Mouse (Mus musculus) stomach, postnatal 0 days (tissue): ENCODE data around the gene Mkrn2. TPM values are rescaled to one million over a fixed set of nuclear protein-coding genes. Genes with fewer than 3 reads are reported as not detected.

Experiments used
- ATAC-seq: fragments of 200-750 bp; cut with Nextera tagmentation; 2 replicates; pipeline ENCODE4 v1.8.0; 2017; ENCODE audit not compliant: low FRiP score, low TSS enrichment
- DNase-seq: peaks from one replicate; pipeline ENCODE4 v3.0.0-alpha.2; 2016; ENCODE audit warnings: low spot score
- H3K27ac ChIP-seq: fragments of 300-500 bp; sonication (generic); replicated peaks from 2 replicates; pipeline ENCODE4 v1.5.1; 2014; ENCODE audit warnings: mild to moderate bottlenecking, control low read depth
- H3K27me3 ChIP-seq: fragments of 300-500 bp; sonication (generic); 2 replicates; pipeline ENCODE4 v1.6.1; 2014; ENCODE audit warnings: low read length; ENCODE audit not compliant: control insufficient read depth, insufficient read depth
- H3K36me3 ChIP-seq: fragments of 300-500 bp; sonication (generic); 2 replicates; pipeline ENCODE4 v1.6.1; 2014; ENCODE audit warnings: low read length, mixed read lengths; ENCODE audit not compliant: control insufficient read depth, insufficient read depth
- H3K4me1 ChIP-seq: fragments of 300-500 bp; sonication (generic); replicated peaks from 2 replicates; pipeline ENCODE4 v1.6.1; 2014; ENCODE audit warnings: antibody characterized with exemption; ENCODE audit not compliant: control insufficient read depth, insufficient read depth
- H3K4me2 ChIP-seq: fragments of 300-500 bp; sonication (generic); replicated peaks from 2 replicates; pipeline ENCODE4 v1.6.1; 2014; ENCODE audit warnings: low read depth, mild to moderate bottlenecking, control low read depth, moderate library complexity
- H3K4me3 ChIP-seq: fragments of 300-500 bp; sonication (generic); 2 replicates; pipeline ENCODE4 v1.5.1; 2014; ENCODE audit warnings: low read depth, low read length, control low read depth
- H3K9ac ChIP-seq: fragments of 300-500 bp; sonication (generic); 2 replicates; pipeline ENCODE4 v1.6.1; 2014; ENCODE audit warnings: mild to moderate bottlenecking, low read length, control low read depth, mixed read lengths
- H3K9me3 ChIP-seq: fragments of 300-500 bp; sonication (generic); 2 replicates; pipeline ENCODE4 v1.6.1; 2016; ENCODE audit warnings: low read length; ENCODE audit not compliant: control insufficient read depth
- CTCF ChIP-seq: IDR thresholded peaks from 2 replicates; pipeline ENCODE4 v1.5.1; 2016; ENCODE audit warnings: antibody characterized with exemption, low read depth, mild to moderate bottlenecking, moderate library complexity
- EP300 ChIP-seq: optimal IDR thresholded peaks from 2 replicates; pipeline ENCODE3; 2016; ENCODE audit warnings: antibody characterized with exemption
- WGBS: fragments of 180-500 bp; shearing (Covaris S2); extraction: QIAGEN DNeasy Blood & Tissue Kit; methylation state at CpG from one replicate; pipeline ENCODE4 v1.1.7; 2014; 5-methylcytosine and 5-hydroxymethylcytosine counted together
- polyA plus RNA-seq: library from polyadenylated mRNA; unstranded; fragments of >200 nt; fragmentation: Nextera tagmentation; extraction: Ambion mirVana; gene quantifications from 2 replicates; pipeline ENCODE4 v1.2.1, GENCODE M21; 2015

The Mkrn2 gene
- polyA plus RNA-seq, 1 experiment from 2014 or later, result 19.4 TPM

GRCm38 (mm10) chr6:115574171-115574570 lies 27.5 kb upstream of the Mkrn2 start:
- no peak for TF ChIP-seq CTCF
- no peak for TF ChIP-seq EP300
- no peaks in the 10 kb centered on the region for H3K9me3 ChIP-seq
- H3K4me2 ChIP-seq, result no peak overlapping the region
- no peak overlapping the region for H3K27ac ChIP-seq
- H3K27me3 ChIP-seq, result no peaks in the 10 kb centered on the region
- H3K4me1 ChIP-seq, result no peaks in the 10 kb centered on the region
- H3K4me3 ChIP-seq, result no peak overlapping the region
- H3K9ac ChIP-seq, result no peak overlapping the region
- ATAC-seq (no peak), DNase-seq (no peak)
- peaks cover 21% of the 10 kb centered on the region for H3K36me3 ChIP-seq
- 80% methylated on average over 7 of the region's 7 CpGs for WGBS

GRCm38 (mm10) chr6:115577407-115577806 lies 24.3 kb upstream of the Mkrn2 start:
- ATAC-seq (no peak), DNase-seq (no peak)
- whole genome bisulfite sequencing, result 82% methylated on average over 5 of the region's 5 CpGs
- Histone ChIP-seq H3K4me2 (no peak overlapping the region), H3K27ac (no peak overlapping the region), H3K4me1 (no peaks in the 10 kb centered on the region), H3K27me3 (no peaks in the 10 kb centered on the region), H3K4me3 (no peak overlapping the region), H3K9me3 (no peaks in the 10 kb centered on the region), H3K36me3 (peaks cover 18% of the 10 kb centered on the region), H3K9ac (no peak overlapping the region)
- TF ChIP-seq EP300 (no peak), CTCF (no peak)

- Histone ChIP-seq H3K4me3 (no peak overlapping the region), H3K36me3 (peaks cover 18% of the 10 kb centered on the region)
- WGBS, result 94% methylated on average over 9 of the region's 9 CpGs
Observed at GRCm38 (mm10) chr6:115577941-115578340, 23.8 kb upstream of the Mkrn2 start.

GRCm38 (mm10) chr6:115580810-115581209 lies 20.9 kb upstream of the Mkrn2 start:
- WGBS, result 75% methylated on average over 3 of the region's 3 CpGs
- TF ChIP-seq EP300, result no peak
- no peak for TF ChIP-seq CTCF
- no peaks in the 10 kb centered on the region for H3K27me3 ChIP-seq
- no peak overlapping the region for H3K27ac ChIP-seq
- H3K4me2 ChIP-seq, result no peak overlapping the region
- peaks cover 16% of the 10 kb centered on the region for H3K36me3 ChIP-seq
- no peak overlapping the region for H3K4me3 ChIP-seq
- no peaks in the 10 kb centered on the region for H3K4me1 ChIP-seq
- DNase-seq, result no peak
- H3K9ac ChIP-seq, result no peak overlapping the region
- ATAC-seq, result no peak
- H3K9me3 ChIP-seq, result no peaks in the 10 kb centered on the region

More at GRCm38 (mm10) chr6:115577941-115578340, 23.8 kb upstream of the Mkrn2 start:
- Histone ChIP-seq H3K9ac (no peak overlapping the region), H3K27ac (no peak overlapping the region), H3K4me2 (no peak overlapping the region), H3K9me3 (no peaks in the 10 kb centered on the region), H3K4me1 (no peaks in the 10 kb centered on the region), H3K27me3 (no peaks in the 10 kb centered on the region)
- DNase-seq (no peak), ATAC-seq (no peak)
- TF ChIP-seq EP300 (no peak), CTCF (no peak)

GRCm38 (mm10) chr6:115582328-115583115 lies 19.2 kb upstream of the Mkrn2 start:
- no peaks in the 10 kb centered on the region for H3K4me1 ChIP-seq
- peak; percentile 35; the same call in 1 of the 2 replicates for ATAC-seq

GRCm38 (mm10) chr6:115583430-115584125 lies 18.1 kb upstream of the Mkrn2 start:
- DNase-seq, result no peak
- 73% methylated on average over 6 of the region's 6 CpGs for WGBS
- no peak overlapping the region for H3K4me2 ChIP-seq

More at GRCm38 (mm10) chr6:115582328-115583115, 19.2 kb upstream of the Mkrn2 start:
- H3K27ac ChIP-seq, result no peak overlapping the region
- 84% methylated on average over 9 of the region's 10 CpGs for WGBS
- DNase-seq, result no peak
- H3K4me2 ChIP-seq, result no peak overlapping the region
- H3K9me3 ChIP-seq, result no peaks in the 10 kb centered on the region
- no peak overlapping the region for H3K4me3 ChIP-seq
- H3K36me3 ChIP-seq, result peaks cover 6% of the 10 kb centered on the region; the same call in 1 of the 2 replicates
- H3K9ac ChIP-seq, result no peak overlapping the region
- H3K27me3 ChIP-seq, result no peaks in the 10 kb centered on the region
- TF ChIP-seq EP300, result no peak
- TF ChIP-seq CTCF, result no peak

More at GRCm38 (mm10) chr6:115583430-115584125, 18.1 kb upstream of the Mkrn2 start:
- no peaks in the 10 kb centered on the region for H3K9me3 ChIP-seq
- no peaks in the 10 kb centered on the region for H3K4me1 ChIP-seq
- ATAC-seq, result no peak
- no peak overlapping the region for H3K27ac ChIP-seq
- no peak overlapping the region for H3K4me3 ChIP-seq
- TF ChIP-seq CTCF (no peak), EP300 (no peak)
- no peaks in the 10 kb centered on the region for H3K27me3 ChIP-seq
- H3K36me3 ChIP-seq, result 0 out of 2 replicates have a peak, but pooled peaks cover 1% of the 10 kb centered on the region
- H3K9ac ChIP-seq, result no peak overlapping the region
